Mouse (Mus musculus): ENCODE measurements at regions not wholly inside any gene's neighbourhood (a gene's known extent, or its start where the extent isn't known, plus 50 kb on each side); places are given as distances from the start of the nearest gene placed in this dataset.

GRCm38 (mm10) chr14:105722923-105723322 lies 173.7 kb downstream of the Spry2 start:
- no peak for TF ChIP-seq CTCF (conservative IDR thresholded peaks at IDR 0.05 in 1 of 2, IDR thresholded peaks at IDR 0.05 in 1 of 2; ENCODE audit: low read depth in 2 of 2, low read length in 2 of 2)
- no peak for TF ChIP-seq MXI1 (IDR thresholded peaks at IDR 0.05; ENCODE audit: low read depth, low read length)
- TF ChIP-seq ZKSCAN1 (IDR thresholded peaks at IDR 0.05; ENCODE audit: borderline replicate concordance, low read depth, low read length), result no peak

Measured in CH12.LX (cell line).